Comparison of ENCODE assay signal across 30 mouse cellular contexts in the genomic region with DNA sequence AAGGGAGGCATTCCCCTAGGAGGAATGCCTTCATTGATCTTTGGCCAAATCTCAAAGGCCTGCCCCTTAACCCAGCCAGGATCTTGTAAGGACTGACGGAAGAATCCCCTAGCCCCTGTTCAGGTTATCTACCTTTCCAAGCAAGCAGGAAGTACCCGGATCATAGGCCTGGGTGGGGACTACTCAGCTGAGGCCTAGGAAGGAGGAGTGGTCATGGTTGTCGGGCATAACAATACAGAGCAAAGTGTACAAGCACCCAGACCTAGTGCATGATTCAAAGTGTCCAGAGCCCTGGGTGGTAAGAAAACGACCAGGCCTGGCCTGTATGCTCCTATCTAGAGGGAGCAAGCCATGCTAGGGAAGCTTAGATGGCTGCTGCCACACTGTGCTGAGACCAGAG. TPM values are rescaled to one million over a fixed set of nuclear protein-coding genes. Genes with fewer than 3 reads are reported as not detected.
"Had no signal": no experiment of that assay in that cellular context is flagged by ENCODE, and none has a peak within 500 bp of the region (broad histone marks: within the 10 kb centered on the region; RNA-seq: fewer than 3 reads in every experiment).

No protein-coding gene starts in this region.

- H3K9ac ChIP-seq: limb, embryonic 12.5 days; limb, embryonic 15.5 days; liver, embryonic 14.5 days; liver, postnatal 0 days; lung, embryonic 14.5 days; midbrain, embryonic 12.5 days; midbrain, embryonic 15.5 days; neural tube, embryonic 12.5 days had no signal

- H3K27me3 ChIP-seq: limb, embryonic 12.5 days; limb, embryonic 15.5 days; midbrain, embryonic 12.5 days; midbrain, embryonic 15.5 days; neural tube, embryonic 12.5 days had no signal

- H3K27ac ChIP-seq: kidney, postnatal 0 days; layer of hippocampus, adult 2 months; left cerebral cortex, adult 2 months; limb, embryonic 12.5 days; limb, embryonic 15.5 days; liver, embryonic 14.5 days; macrophage; midbrain, embryonic 12.5 days; midbrain, embryonic 15.5 days; neural tube, embryonic 12.5 days had no signal

- DNase-seq: layer of hippocampus, postnatal 36 days; left cerebral cortex, postnatal 4 days; liver, postnatal 0 days; lung, embryonic 14.5 days; retina, postnatal 1 day; right cerebral cortex, postnatal 25 days; spleen, adult 18-20 months; thymus, adult 2 months; thymus, postnatal 14 days; thymus, postnatal 4 days had no signal

- ATAC-seq: liver, postnatal 0 days; lung, postnatal 0 days; midbrain, embryonic 15.5 days had no signal

- H3K4me3 ChIP-seq: layer of hippocampus, adult 2 months; left cerebral cortex, adult 2 months; limb, embryonic 12.5 days; limb, embryonic 15.5 days; midbrain, embryonic 12.5 days; midbrain, embryonic 15.5 days; neural tube, embryonic 12.5 days had no signal

- H3K4me2 ChIP-seq: limb, embryonic 12.5 days; limb, embryonic 15.5 days; liver, embryonic 11.5 days; lung, embryonic 14.5 days; midbrain, embryonic 12.5 days; midbrain, embryonic 15.5 days; neural tube, embryonic 12.5 days had no signal

- H3K9me3 ChIP-seq: limb, embryonic 12.5 days; limb, embryonic 15.5 days; midbrain, embryonic 12.5 days; midbrain, embryonic 15.5 days; neural tube, embryonic 12.5 days had no signal

RNA-seq across cellular contexts. Expression of gene Spag8, which starts 22.2 kb away (rescaled TPM):
- total RNA-seq: megakaryocyte, adult 5-6 weeks had no signal
- polyA plus RNA-seq: liver, postnatal 0 days; macrophage had no signal

RNA-seq across cellular contexts. Expression of gene Olfr70, which starts 25.0 kb away (rescaled TPM):
- total RNA-seq: layer of hippocampus, adult 2 months; layer of hippocampus, postnatal 10 days; layer of hippocampus, postnatal 36 days; left cerebral cortex, adult 2 months; left cerebral cortex, postnatal 10 days; left cerebral cortex, postnatal 4 days; megakaryocyte, adult 5-6 weeks; neutrophil, adult 5-6 weeks had no signal
- polyA plus RNA-seq: kidney, adult 2 months; kidney, embryonic 14.5 days; kidney, postnatal 0 days; large intestine, adult 2 months; limb, embryonic 15.5 days; liver, embryonic 11.5 days; liver, embryonic 14.5 days; liver, postnatal 0 days; lung, embryonic 14.5 days; lung, postnatal 0 days; macrophage; midbrain, embryonic 12.5 days; midbrain, embryonic 15.5 days; neural tube, embryonic 12.5 days; stomach, embryonic 16.5 days; thymus, adult 2 months had no signal
